Mouse (Mus musculus) urinary bladder, adult 2 months (tissue): ENCODE measurements around the gene Glrb. TPM values are rescaled to one million over a fixed set of nuclear protein-coding genes. Genes with fewer than 3 reads are reported as not detected.

Experiments
- DNase-seq: peaks from one replicate; pipeline ENCODE4 v3.0.0; 2022; ENCODE audit warnings: low spot score
- polyA plus RNA-seq: library from polyadenylated mRNA; depleted of rRNA; stranded (reverse); fragments of >200 nt; gene quantifications from 2 replicates; pipeline ENCODE4 v1.2.3, GENCODE M21; 2012; rRNA removed

The Glrb gene
- polyA plus RNA-seq, result 1.0 and 1.7 TPM in 2 replicates

GRCm38 (mm10) chr3:80913111-80913778 lies at the start of gene Glrb:
Gene Glrb, minus strand, starts transcription at chr3:80913660.
- peak; percentile 24 for DNase-seq

- DNase-seq, result no peak
Observed at GRCm38 (mm10) chr3:80959965-80960364, 46.5 kb upstream of the Glrb start.

- no peak for DNase-seq
Observed at GRCm38 (mm10) chr3:80958591-80958990, 45.1 kb upstream of the Glrb start.

GRCm38 (mm10) chr3:80913779-80914284 lies 372 bp upstream of the Glrb start:
- no peak for DNase-seq

GRCm38 (mm10) chr3:80894745-80895480 lies 18.5 kb downstream of the Glrb start:
- DNase-seq, result no peak

GRCm38 (mm10) chr3:80894328-80894727 lies 19.1 kb downstream of the Glrb start:
- no peak for DNase-seq

GRCm38 (mm10) chr3:80893055-80893690 lies 20.3 kb downstream of the Glrb start:
- DNase-seq, result no peak

GRCm38 (mm10) chr3:80891087-80891486 lies 22.4 kb downstream of the Glrb start:
- DNase-seq, result no peak

- DNase-seq, result no peak
Observed at GRCm38 (mm10) chr3:80885174-80885573, 28.3 kb downstream of the Glrb start.

GRCm38 (mm10) chr3:80883601-80884000 lies 29.9 kb downstream of the Glrb start:
- DNase-seq, result no peak

GRCm38 (mm10) chr3:80880660-80881293 lies 32.7 kb downstream of the Glrb start:
- DNase-seq, result no peak

- no peak for DNase-seq
Observed at GRCm38 (mm10) chr3:80878571-80878970, 34.9 kb downstream of the Glrb start.

GRCm38 (mm10) chr3:80874690-80875353 lies 38.6 kb downstream of the Glrb start:
- no peak for DNase-seq

- DNase-seq, result no peak
Observed at GRCm38 (mm10) chr3:80874081-80874480, 39.4 kb downstream of the Glrb start.

GRCm38 (mm10) chr3:80871472-80872171 lies 41.8 kb downstream of the Glrb start:
- no peak for DNase-seq

GRCm38 (mm10) chr3:80867328-80867727 lies 46.1 kb downstream of the Glrb start:
- DNase-seq, result no peak

- DNase-seq, result no peak
Observed at GRCm38 (mm10) chr3:80852912-80853507, 60.5 kb downstream of the Glrb start.

GRCm38 (mm10) chr3:80850947-80851346 lies 62.5 kb downstream of the Glrb start:
- DNase-seq, result no peak

- no peak for DNase-seq
Observed at GRCm38 (mm10) chr3:80845634-80846033, 67.8 kb downstream of the Glrb start.

- DNase-seq, result no peak
Observed at GRCm38 (mm10) chr3:80839845-80840244, 73.6 kb downstream of the Glrb start.

GRCm38 (mm10) chr3:80837583-80837982 lies 75.9 kb downstream of the Glrb start:
- no peak for DNase-seq
